Mouse (Mus musculus) heart, adult 2 months (tissue): Measurements from ENCODE around the gene Ceacam9. TPM values are rescaled to one million over a fixed set of nuclear protein-coding genes. Genes with fewer than 3 reads are reported as not detected.
A peak's percentile ranks its signal among the peaks of the same experiment; 100 is the strongest.
"Not testable (repeated sequence)": the region's sequence is repeated elsewhere in the genome, so short reads cannot be mapped to it uniquely, and the experiment has no call there.

Experiments
- DNase-seq, 2 experiments: peaks; one replicate each; pipeline ENCODE4 v3.0.0; 2021
- H3K27ac ChIP-seq: fragments of 200-600 bp; 2 replicates; pipeline ENCODE4 v1.8.1; 2022
- H3K27me3 ChIP-seq: fragments of 200-500 bp; 2 replicates; pipeline ENCODE4 v1.6.1; 2012; ENCODE audit warnings: mild to moderate bottlenecking, low read length, inconsistent platforms, mixed read lengths; ENCODE audit not compliant: control insufficient read depth, insufficient read depth
- H3K36me3 ChIP-seq: fragments of 200-500 bp; 2 replicates; pipeline ENCODE4 v1.6.1; 2012; ENCODE audit warnings: low read length, inconsistent platforms; ENCODE audit not compliant: control insufficient read depth, insufficient read depth
- H3K4me1 ChIP-seq: fragments of 200-500 bp; 2 replicates; pipeline ENCODE4 v1.6.1; 2011; ENCODE audit warnings: low read length; ENCODE audit not compliant: control insufficient read depth, insufficient read depth
- H3K4me3 ChIP-seq: fragments of 200-600 bp; 2 replicates; pipeline ENCODE4 v1.8.1; 2022
- H3K79me2 ChIP-seq: fragments of 200-500 bp; replicated peaks from 2 replicates; pipeline ENCODE4 v1.6.1; 2012; ENCODE audit warnings: mild to moderate bottlenecking, inconsistent platforms, low read length, moderate library complexity, mixed read lengths; ENCODE audit not compliant: control insufficient read depth, insufficient read depth
- H3K9ac ChIP-seq: fragments of 200-500 bp; 2 replicates; pipeline ENCODE4 v1.6.1; 2012; ENCODE audit warnings: low read depth, mild to moderate bottlenecking, control low read depth, inconsistent platforms, low read length, mixed read lengths
- CTCF ChIP-seq: fragments of 200-600 bp; IDR thresholded peaks from 2 replicates; pipeline ENCODE4 v1.8.1; 2022; ENCODE audit warnings: antibody characterized with exemption, mild to moderate bottlenecking, moderate library complexity
- EP300 ChIP-seq: fragments of 200-500 bp; IDR thresholded peaks from 2 replicates; pipeline ENCODE4 v1.6.1; 2011; ENCODE audit warnings: low read depth, low read length, control low read depth; ENCODE audit not compliant: insufficient read depth
- POLR2A ChIP-seq: fragments of 200-500 bp; IDR thresholded peaks from 2 replicates; pipeline ENCODE4 v1.6.1; 2011; ENCODE audit warnings: mild to moderate bottlenecking, low read depth, low read length, control low read depth; ENCODE audit not compliant: insufficient read depth
- whole genome bisulfite sequencing: fragments of 180-500 bp; shearing (Covaris S2); methylation state at CpG from one replicate; pipeline ENCODE4 v1.1.7; 2018; 5-methylcytosine and 5-hydroxymethylcytosine counted together
- intact Hi-C: fragments of 180-260 bp; cut with DNase I; formaldehyde crosslinking; loops from one replicate; pipeline ENCODE4 v1.15.1; 2025
- long read RNA-seq: library from polyadenylated mRNA; stranded (forward); transcript quantifications from one replicate; pipeline ENCODE4 v2.0.0, GENCODE M21; 2021
- polyA plus RNA-seq: library from polyadenylated mRNA; depleted of rRNA; stranded (reverse); fragments of >200 nt; gene quantifications from 2 replicates; pipeline ENCODE4 v1.2.3, GENCODE M21; 2012; rRNA removed
- total RNA-seq, 2 experiments: library from RNA; stranded (reverse); gene quantifications; 2 replicates each; pipeline ENCODE4 v1.2.3; 2021

The Ceacam9 gene
- total RNA-seq (not detected), polyA plus RNA-seq (not detected in 2 replicates)
- long read RNA-seq: 0 reads

- WGBS: 86% methylated on average over 2 of the region's 2 CpGs
- intact Hi-C loops: loop anchor here (5.0 kb wide), 1 partner anchor 224 kb away; no protein-coding TSS in a partner anchor
Observed at GRCm38 (mm10) chr7:16721629-16722028, at the start of gene Ceacam9. Ceacam9 (plus strand) TSS chr7:16721929.

GRCm38 (mm10) chr7:16673823-16674222 is 47.9 kb upstream of the Ceacam9 start:
- Histone ChIP-seq H3K27ac (peak overlapping the region; percentile 9; the same call in 1 of the 2 replicates), H3K4me1 (peaks cover 3% of the 10 kb centered on the region), H3K9ac (no peak overlapping the region), H3K27me3 (no peaks in the 10 kb centered on the region), H3K36me3 (no peaks in the 10 kb centered on the region), H3K79me2 (no peaks in the 10 kb centered on the region), H3K4me3 (no peak overlapping the region)
- TF ChIP-seq POLR2A: no peak
- no peak for TF ChIP-seq CTCF
- TF ChIP-seq EP300: no peak
- WGBS: 35% methylated on average over 1 of the region's 1 CpGs
- intact Hi-C loops: loop anchor here (1.0 kb wide), 1 partner anchor 49 kb away; no protein-coding TSS in a partner anchor
- no peak for DNase-seq

More at GRCm38 (mm10) chr7:16721629-16722028, at the start of gene Ceacam9:
- Histone ChIP-seq H3K4me1 (no peaks in the 10 kb centered on the region; the same call in 1 of the 2 replicates), H3K27ac (no peak within 1 kb of the TSS), H3K4me3 (no peak within 1 kb of the TSS), H3K27me3 (no peaks in the 10 kb centered on the region), H3K79me2 (no peaks in the 10 kb centered on the region), H3K36me3 (no peaks in the 10 kb centered on the region), H3K9ac (no peak within 1 kb of the TSS)
- DNase-seq: no peak
- TF ChIP-seq CTCF (no peak), POLR2A (no peak), EP300 (no peak)

- intact Hi-C loops: loop anchor here (1.0 kb wide), 1 partner anchor 49 kb away; no protein-coding TSS in a partner anchor
- DNase-seq, H3K4me3 ChIP-seq, H3K79me2 ChIP-seq, H3K27ac ChIP-seq, H3K9ac ChIP-seq, H3K4me1 ChIP-seq, H3K27me3 ChIP-seq, H3K36me3 ChIP-seq: not testable (repeated sequence)
- 45% methylated on average over 5 of the region's 5 CpGs for WGBS
Observed at GRCm38 (mm10) chr7:16674699-16675098, 47.0 kb upstream of the Ceacam9 start.

- no peaks in the 10 kb centered on the region for H3K27me3 ChIP-seq
- TF ChIP-seq POLR2A (no peak), CTCF (no peak), EP300 (no peak)
- H3K27ac ChIP-seq: no peak within 1 kb of the TSS
Observed at GRCm38 (mm10) chr7:16675605-16676004, 46.1 kb upstream of the Ceacam9 start, which contains the start of gene Ceacam15. Ceacam15 (minus strand) TSS chr7:16675705.

GRCm38 (mm10) chr7:16680194-16680593 is 41.5 kb upstream of the Ceacam9 start:
- H3K4me1 ChIP-seq, H3K27me3 ChIP-seq, intact Hi-C loops, H3K4me3 ChIP-seq, H3K9ac ChIP-seq, DNase-seq, H3K27ac ChIP-seq, H3K36me3 ChIP-seq, H3K79me2 ChIP-seq: not testable (repeated sequence)
- WGBS: 58% methylated on average over 3 of the region's 3 CpGs

More at GRCm38 (mm10) chr7:16675605-16676004, 46.1 kb upstream of the Ceacam9 start, which contains the start of gene Ceacam15:
- Histone ChIP-seq H3K79me2 (no peaks in the 10 kb centered on the region), H3K4me1 (peaks cover 3% of the 10 kb centered on the region), H3K4me3 (no peak within 1 kb of the TSS), H3K9ac (no peak within 1 kb of the TSS), H3K36me3 (no peaks in the 10 kb centered on the region)
- intact Hi-C loops: no loop called here
- DNase-seq: no peak
- WGBS: 50% methylated on average over 1 of the region's 1 CpGs

- DNase-seq: no peak
- WGBS: 37% methylated on average over 5 of the region's 5 CpGs
- intact Hi-C loops: no loop called here
Observed at GRCm38 (mm10) chr7:16689196-16689595, 32.5 kb upstream of the Ceacam9 start.

More at GRCm38 (mm10) chr7:16689196-16689595, 32.5 kb upstream of the Ceacam9 start:
- Histone ChIP-seq H3K27ac (no peak overlapping the region), H3K79me2 (no peaks in the 10 kb centered on the region), H3K4me3 (no peak overlapping the region), H3K9ac (no peak overlapping the region), H3K36me3 (no peaks in the 10 kb centered on the region), H3K4me1 (no peaks in the 10 kb centered on the region; the same call in 1 of the 2 replicates), H3K27me3 (no peaks in the 10 kb centered on the region)
- TF ChIP-seq CTCF (no peak; the same call in 1 of the 2 replicates), EP300 (no peak)
